Mouse (Mus musculus) testis, adult 2 months (tissue): ENCODE data around the gene Tmem204.

Source experiments
- CTCF ChIP-seq: fragments of 200-500 bp; IDR thresholded peaks from 2 replicates; pipeline ENCODE4 v1.5.1; 2012; ENCODE audit warnings: low read depth, mild to moderate bottlenecking, inconsistent platforms, low read length, moderate library complexity; ENCODE audit not compliant: control insufficient read depth, insufficient read depth, insufficient replicate concordance
- POLR2A ChIP-seq: fragments of 200-500 bp; IDR thresholded peaks from 2 replicates; pipeline ENCODE4 v1.6.1; 2012; ENCODE audit warnings: low read depth, mild to moderate bottlenecking, inconsistent platforms, low read length, moderate library complexity; ENCODE audit not compliant: control insufficient read depth

- TF ChIP-seq POLR2A (no peak), CTCF (no peak)
These were observed 30.1 kb downstream of the Tmem204 start for GRCm38 (mm10) chr17:25053274-25053673.
